Mouse (Mus musculus): ENCODE measurements around the gene Snrpc.
"Not testable (repeated sequence)": the region's sequence is repeated elsewhere in the genome, so short reads cannot be mapped to it uniquely, and the experiment has no call there.

Snrpc gene

DNA sequence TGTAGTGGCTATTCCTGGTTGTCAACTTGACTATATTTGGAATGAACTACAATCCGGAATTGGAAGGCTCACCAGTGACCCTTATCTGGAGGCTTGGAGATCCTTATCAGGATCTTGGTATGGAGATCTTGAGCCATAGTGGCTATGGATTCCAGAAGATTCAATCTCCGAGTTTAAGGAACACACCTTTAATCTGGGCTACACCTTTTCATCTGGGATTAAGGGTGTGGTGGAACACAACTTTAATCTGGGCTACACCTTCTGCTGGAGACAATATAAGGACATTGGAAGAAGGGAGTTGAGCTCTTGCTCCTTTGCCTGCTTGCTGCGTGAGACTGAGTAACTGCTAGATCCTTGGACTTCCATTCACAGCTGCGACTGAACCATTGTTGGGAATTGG lies at the start of gene Snrpc:
Gene Snrpc (plus strand): TSS at position 301 of the 400 bp plus-strand sequence.
- DNase-seq, result not testable (repeated sequence)

DNA sequence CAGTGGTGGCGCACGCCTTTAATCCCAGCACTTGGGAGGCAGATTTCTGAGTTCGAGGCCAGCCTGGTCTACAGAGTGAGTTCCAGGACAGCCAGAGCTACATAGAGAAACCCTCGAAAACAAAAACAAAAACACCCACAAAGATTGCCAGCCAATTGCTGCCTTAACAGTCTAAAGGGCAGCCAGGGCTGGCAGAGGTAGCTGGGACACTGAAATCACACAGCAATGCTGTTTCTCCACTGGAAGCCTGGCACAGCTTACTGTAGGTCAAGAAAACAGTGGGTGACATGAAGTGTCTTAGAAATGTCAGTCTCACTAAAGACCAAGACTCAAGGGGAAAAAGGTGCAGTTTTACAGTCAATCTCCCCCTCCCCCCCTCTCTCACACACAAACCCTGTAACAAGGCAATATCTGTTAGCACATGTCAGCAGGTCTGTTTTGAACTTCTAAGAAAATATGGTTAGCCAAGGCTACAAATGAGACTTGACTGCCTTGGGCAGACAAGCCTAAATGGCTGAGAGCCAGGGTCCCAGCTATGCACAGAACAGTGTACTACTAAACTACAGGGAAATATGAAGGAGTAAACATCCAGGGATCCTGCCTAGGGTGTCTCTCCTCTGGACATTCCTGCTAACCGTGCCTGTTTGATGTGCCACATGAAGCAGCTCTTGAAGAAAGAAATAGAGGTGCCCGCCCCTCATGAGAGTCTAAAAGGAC lies 49.3 kb upstream of the Snrpc start:
- no peak for DNase-seq

DNA sequence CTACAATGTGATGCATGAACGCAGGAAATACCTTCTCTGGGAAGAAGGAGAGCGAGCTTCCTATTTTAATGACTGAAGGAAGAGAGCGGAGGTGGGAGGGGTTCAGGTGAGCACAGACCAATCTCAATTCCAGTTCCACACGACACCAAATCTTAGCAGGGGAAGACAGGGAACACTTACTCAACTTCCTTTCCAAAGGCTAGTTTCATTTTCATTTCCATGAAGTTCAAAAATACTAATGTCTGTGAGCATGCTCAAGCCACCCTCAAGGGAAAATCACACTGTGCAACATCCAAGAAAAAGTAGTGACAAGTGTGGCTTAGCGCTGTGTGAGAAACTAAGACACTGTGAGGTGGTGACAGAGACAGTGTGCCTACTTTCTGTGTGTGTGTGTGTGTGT lies 47.9 kb upstream of the Snrpc start:
- no peak for DNase-seq

DNA sequence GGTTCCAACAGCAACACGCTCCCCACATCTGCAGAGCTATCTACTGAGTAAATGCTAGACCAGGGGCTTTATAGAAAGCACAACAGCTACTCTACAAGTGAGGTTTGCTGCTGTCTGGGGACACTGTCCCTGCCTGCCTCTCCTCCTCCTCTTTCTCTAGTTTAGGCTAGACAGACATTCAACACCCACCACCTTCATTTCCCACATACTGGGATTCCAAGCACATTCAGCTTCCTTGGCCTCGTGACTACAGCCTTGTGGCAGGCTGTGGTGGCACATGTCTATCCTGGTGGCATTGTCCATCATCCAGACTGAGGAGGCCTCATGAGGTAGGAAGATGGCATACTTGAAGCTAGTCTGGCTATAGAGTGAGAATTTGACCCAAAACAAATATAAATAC lies 47.0 kb upstream of the Snrpc start:
- no peak for DNase-seq

DNA sequence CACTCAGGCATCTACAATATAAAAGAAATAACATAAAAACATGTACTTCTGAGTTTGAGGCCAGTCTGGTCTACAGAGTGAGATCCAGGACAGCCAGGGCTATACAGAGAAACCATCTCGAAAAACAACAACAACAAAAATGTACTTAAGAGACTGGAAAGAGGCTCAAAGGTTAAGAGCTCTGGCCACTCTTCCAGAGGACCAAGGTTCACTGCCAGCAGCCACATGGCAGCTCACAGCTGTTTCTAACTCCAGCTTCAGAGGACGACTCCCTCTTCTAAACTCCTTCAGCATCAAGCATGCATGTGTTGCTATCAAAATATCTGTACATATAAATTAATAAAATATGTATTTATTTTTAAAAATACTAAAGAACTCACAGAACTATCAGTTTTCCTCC lies 46.4 kb upstream of the Snrpc start:
- no peak for DNase-seq

DNA sequence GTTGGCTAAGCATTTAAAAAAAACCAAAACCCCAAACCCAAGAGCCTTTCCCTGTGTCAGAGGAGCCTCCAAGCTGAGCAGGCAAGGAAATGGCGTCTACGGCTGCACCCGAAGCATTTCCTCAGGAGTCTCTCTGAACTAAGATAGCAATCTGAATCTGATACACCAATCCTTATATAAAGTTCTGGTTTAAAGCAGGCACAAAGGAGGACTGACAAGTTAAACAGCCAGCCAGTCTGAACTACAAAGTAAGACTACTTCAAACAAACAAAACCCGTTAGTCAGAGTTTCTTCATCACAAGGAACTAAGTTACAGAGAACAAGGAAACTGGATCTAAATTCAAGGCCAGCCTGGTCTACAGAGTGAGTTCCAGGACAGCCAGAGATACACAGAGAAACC lies 45.4 kb upstream of the Snrpc start:
- no peak for DNase-seq

DNA sequence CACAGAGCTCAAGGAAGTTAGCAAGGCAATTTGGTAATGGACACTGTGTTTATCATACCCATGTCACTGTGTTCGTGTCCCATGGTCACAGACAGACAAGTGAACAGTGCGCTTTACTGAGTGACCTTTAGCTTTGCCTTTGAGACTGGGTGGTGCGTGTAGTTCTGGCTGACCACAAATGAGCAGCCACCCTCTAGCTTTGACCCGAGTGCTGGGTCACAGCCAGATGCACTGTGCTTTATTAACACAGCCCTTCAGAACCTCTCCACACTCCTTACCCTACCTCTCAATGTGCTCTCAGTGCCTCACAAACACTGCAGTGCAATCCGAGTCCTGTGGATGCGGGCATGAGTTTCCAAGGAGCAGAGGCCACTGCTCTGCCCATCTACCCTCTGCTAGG lies 44.8 kb upstream of the Snrpc start:
- DNase-seq, result no peak

DNA sequence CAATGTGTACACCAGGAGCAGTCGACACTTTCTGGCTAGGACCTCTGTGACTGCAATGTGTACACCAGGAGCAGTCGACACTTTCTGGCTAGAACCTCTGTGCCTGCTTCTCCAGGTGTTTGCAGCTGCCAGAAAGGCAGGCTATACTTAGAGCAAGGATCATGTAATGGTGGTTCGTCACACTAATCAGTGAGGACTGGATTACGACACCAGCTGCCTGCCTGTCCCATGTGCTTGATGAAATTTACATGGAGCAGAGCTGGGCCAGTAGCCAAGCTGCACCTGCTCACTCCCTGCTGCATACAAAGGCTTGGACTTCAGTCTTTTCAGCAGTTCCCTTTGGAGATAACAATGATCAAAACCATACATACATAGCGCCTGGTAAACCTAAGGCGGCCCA lies 41.2 kb upstream of the Snrpc start:
- peak; percentile 71 for DNase-seq

DNA sequence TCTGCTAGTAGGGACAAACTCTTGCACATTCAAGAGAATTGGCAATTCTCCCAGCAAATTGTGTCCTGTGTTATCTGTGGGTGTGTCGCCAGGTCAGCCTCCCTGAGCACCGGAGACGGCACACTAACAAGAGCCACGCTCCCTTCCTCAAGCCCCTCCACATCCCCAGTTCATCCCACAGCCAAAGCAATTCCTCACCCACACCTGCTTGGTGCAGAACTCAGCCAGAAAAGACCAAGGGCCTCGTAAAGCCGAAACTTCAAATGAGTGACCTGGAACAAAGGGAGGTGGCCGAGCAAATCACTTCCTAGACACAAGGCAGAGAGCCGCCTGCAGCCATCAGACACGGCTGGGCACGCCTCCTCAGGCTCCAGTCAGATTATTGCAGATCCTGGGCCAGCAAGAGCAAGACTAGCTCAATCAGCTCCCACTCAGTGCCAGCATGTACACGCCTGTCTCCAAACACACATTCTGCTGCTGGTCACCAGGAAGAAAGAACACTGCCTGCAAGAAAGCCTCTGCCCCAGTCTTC lies 40.5 kb upstream of the Snrpc start:
- peak; percentile 39 to 45 for DNase-seq

DNA sequence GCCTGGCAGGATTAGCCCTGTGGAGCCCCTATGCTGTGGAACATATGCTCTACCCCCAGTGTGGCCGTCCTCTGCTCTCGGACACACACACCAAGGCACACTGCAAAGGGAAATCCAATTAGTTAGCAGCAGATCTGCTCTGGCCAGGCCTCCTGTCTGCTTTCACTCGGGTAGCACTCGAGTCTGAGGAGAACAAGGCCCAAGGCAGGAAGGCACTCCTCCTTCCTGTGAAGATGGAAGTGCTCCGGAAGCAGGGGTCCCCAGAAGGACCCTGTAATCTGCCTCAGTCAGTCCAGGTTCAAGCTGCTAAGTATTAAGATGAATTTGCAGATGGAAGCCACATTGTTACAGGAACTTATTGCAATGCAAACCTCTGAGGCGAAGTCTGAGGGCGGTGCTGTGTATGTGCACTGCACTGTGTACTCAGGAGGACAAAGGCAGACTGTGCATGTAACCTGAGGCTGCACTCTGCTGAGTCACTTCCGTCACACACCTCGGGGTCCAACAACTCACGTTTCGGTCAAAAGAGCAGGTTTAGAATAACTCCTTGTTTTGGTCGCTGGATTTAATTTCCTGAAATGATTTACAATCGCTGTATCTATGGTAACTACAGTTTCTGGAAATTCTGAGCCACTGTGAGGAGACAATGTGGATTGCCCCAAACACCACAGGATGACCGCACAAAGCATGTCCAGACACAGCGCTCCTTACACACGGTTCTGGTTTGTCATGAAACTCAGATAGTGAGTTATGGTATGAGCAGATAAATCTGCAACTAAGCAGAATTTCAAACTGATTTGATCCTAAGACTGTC lies 38.0 kb upstream of the Snrpc start:
- DNase-seq, result no peak

DNA sequence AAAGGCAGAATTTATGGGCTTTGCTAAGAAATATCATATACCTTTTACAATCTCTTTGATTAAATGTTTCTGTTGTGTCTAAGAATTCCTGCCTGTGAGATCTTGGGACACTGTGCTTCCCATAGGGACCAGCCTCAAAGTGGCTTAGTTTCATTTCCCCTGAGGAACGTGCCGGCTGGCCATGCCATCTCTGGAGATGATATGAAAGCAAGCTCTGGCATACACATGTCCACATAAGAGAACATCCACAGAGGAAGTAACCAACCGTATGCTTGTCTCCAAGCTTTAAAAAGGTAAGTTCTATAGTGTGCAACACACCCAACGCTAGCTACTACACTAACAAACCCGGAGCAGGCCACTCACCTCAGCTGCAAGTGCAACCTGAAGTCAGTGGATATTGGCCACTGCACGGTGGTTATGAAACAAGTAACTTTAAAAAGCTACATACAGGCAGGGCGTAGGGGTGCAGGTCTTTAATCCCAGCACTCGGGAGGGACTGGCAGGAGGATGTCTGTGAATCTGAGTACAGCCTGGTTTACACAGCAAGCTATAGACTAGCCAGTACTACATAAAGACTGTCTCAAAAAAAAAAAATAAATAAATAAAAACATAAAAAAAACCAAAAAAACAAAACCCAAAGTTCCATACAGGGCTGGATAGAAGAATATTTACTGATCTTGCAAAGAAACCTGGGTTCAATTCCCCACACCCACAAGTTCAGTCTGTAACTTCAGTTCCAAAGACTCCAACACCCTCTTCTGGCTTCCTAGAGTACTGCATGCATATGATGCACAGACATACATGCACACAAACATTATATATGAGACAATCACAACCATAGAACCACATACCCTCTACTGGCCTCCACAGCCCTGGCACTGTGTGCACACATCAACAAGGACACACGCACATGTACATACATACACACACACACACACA lies 37.0 kb upstream of the Snrpc start:
- DNase-seq, result no peak

DNA sequence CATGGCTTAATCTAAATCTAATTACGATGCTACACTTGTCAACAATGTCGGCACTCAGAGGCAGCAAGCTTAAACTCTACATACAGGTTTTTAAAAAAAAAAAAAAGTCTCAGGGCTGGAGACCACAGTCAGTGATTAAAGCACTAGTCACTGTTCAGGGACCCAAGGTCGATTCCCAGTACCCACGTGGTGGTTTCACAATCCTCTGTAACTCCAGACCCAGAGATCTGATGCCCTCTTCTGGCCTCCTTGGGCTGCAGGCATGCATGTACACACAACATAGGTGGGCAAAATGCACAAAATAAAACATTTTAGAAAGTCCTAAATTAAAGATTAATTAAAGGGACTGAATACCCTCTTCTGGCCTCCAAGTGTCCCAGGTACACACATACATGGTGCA lies 34.2 kb upstream of the Snrpc start:
- DNase-seq, result no peak

DNA sequence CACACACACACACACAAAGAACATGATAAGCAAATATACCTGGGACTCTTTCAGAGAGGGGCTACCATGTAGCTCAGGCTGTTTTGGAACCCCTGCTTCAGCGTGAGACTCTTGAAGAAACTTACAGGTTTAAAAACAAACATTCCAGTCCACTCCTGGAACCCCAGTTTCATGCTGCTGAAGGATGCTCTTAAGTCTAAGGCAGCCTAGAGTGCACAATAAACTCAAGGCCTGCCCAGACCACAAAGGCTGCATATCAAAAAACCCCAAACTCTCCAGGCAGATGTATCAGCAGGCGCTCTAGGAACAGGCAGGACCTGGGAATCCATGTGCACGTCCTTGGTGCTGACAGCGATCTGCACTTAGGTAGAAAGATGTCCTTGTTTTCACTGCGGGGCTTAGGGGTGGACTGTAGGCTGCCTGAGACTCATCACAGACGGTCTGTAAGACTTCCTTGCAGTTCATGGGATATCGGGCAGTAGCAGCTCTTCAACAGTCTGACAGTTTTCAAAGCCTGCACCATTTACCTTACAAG lies 33.7 kb upstream of the Snrpc start:
- no peak for DNase-seq

DNA sequence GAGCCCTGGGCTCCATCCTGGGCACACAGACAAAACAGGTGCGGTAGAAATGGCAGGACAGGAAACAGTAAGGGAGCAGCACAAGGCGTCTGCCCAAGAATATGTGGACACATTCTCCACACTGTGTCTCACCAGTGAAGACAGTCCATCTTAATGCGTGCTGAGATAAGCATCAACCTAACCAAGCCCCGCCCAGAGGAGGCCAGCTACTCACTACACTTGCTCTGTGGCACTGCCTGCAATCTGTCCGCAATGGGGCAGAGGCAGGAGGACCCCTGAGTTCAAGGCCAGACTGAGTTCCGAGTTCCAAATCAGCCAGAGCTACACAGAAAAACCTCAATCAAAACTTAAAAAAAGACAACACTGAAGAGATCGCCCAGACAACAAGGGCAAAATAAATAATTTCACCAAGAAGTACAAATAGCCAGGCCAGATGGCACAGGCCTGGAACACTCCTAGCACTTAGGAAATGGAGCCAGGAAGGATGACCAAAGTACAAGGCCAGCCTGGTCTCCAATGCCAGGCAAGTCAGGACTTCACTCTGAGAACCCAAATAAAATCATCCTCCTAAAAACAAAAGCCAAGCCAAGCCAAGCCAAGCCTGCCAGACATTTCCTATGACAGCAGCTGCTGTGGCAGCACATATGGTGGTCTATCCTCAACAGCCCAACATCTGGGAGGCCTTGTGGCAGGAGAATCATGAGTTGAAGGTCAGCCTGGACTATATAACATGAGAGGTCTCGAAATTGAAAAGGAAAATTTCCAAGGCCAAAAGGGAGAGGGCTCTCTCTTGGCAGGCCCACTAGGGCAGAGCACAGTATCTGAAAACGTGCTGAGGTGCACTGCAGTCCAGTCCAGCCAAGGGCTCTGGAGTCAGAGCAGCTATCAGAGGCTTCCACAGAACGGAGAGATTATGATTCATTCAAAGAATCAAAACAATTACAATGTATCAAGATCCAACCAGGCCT lies 32.9 kb upstream of the Snrpc start:
- peak; percentile 52 to 66 for DNase-seq

DNA sequence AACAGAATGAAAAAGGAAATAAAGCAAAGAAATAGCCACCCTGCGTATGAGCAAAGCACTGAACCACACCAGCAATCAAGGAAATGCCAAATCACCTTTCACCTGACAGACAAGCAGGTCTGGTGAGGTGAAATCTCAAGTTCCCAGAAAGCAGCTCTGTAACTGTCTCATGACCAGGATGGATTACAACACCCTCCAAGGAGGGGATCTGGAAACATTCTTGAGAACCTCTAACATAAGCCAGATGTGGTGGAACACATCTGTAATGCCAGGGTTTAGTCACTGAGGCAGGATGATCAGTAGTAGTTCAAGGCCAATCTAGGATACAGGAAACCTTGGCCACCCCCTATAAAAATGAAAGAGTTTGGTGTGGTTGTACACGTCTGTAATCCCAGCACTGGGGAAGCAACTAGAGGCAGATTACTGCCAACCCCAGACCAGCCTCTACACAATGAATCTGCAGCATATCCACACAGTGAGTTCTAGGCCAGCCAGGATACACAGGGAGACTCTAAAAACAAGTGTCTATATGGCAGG lies 30.3 kb upstream of the Snrpc start:
- DNase-seq, result no peak

DNA sequence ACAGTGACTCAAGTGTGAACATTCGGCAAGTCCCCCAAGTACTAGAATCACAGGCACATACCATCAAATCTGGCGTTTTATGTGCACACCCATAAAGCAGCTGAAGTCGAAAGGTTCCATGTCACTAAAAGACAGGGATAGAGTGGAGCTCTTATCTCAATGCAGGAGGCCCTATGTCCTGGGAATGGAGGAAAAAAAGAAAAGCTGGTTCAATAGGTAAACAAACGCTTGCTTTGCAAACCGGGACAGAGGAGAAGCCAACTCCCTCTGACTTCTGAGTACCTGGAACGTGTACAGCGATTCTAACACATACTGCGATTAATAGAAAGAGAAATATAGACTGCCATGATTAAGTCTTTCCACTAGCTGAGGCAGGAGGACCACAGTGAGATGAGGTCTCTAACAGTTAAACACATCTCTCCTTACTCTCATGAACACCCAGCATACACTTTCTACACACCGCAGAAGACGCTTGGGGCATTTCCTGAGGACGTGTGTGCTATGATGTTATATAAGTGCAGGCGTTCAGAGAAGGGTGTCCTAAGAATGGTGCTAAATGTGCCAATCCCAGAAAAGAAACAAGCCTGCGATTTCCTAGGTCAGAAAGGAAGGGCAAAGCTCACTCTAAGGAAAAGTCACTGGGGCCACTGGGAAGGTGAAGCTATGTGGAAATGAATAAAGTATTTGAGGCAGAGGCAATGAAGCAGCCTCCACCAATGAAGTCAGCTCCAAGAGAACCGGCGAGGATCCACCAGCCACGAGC lies 27.2 kb upstream of the Snrpc start:
- no peak for DNase-seq

DNA sequence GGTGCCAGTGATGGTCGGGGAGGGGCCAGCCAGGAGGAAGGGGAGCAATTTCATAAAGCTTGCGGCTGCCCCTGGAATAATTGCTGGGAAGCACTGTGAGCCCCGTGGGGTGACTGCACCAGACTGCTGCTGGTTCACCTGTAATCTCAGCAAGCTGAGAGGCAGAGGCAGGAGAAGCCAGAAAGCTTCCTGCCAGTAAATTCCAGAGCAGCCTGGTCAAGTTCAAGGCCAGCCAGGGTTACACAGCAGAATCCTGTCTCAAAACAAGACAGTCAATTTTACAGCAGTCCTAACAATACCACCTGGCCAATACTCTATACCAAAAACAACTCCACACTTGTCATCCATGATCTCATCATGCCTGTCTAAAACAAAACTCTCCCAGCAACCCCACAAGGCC lies 26.0 kb upstream of the Snrpc start:
- no peak for DNase-seq

DNA sequence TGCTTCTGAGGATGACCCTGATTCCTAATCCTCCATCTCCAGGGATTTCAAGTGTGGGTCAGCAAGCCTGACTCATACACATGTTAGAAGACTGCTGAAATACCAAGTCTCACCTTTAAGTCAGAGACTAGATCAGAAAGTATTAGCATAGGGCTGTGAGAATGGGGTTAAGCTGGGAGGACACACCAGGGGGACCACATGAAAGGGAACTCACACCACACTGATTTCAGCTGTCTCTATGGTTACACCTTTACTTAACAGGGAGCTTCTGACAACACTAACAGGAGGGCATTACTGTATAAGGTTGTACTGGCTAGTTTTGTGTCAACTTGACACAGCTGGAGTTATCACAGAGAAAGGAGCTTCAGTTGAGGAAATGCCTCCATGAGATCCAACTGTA lies 23.3 kb upstream of the Snrpc start:
- DNase-seq, result no peak

DNA sequence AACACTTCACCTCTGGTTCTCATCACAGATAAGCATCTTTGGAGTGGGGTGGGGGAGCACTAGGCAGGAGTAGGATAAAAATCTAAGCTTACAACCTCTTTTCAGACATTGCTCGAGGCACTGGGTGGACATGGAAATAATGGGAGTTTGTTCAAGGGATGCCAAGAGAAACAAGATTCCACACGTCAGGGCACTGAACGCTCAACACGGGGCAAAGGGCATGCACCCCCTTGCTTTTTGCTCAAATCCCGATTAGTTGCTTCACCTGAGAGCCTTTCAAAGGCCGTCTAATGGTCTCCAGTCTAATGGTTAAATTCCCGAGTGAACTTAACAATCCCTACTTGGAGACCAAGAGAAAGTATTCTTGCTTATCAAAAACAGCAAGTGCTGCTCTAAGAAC lies 18.9 kb upstream of the Snrpc start:
- no peak for DNase-seq

DNA sequence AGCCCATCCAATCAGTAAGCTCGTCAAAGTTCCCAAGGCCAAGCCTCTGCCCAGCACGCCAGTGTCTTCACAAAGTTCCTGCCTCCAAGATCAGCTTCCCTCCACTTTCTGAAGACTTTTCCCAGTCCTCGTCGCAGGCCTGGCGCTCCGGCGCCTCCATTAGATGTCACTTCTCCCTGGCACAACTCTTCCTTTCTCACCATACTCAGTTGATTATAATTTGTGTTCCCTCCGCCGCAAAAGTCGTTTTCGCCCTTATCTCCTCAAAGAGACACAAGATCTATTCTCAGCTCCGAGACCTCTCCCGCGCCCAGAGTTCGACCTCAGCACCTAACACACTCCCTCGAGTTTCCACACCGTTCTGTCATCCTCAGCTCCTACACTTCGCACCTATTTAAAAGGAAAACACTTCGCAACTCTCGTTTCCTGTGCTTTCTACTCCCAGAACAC lies 18.4 kb upstream of the Snrpc start:
- no peak for DNase-seq
